Mouse (Mus musculus) ES-Bruce4 (cell line): ENCODE measurements at regions not wholly inside any gene's neighbourhood (a gene's known extent, or its start where the extent isn't known, plus 50 kb on each side); places are given as distances from the start of the nearest gene placed in this dataset.

Experiments
- EP300 ChIP-seq: IDR thresholded peaks from 2 replicates; pipeline ENCODE4 v1.6.1; 2011; ENCODE audit warnings: low read depth, low read length; ENCODE audit not compliant: insufficient read depth
- POLR2A ChIP-seq: IDR thresholded peaks from one replicate; pipeline ENCODE4 v1.8.1; 2011; ENCODE audit warnings: low read length; ENCODE audit not compliant: insufficient read depth

DNA sequence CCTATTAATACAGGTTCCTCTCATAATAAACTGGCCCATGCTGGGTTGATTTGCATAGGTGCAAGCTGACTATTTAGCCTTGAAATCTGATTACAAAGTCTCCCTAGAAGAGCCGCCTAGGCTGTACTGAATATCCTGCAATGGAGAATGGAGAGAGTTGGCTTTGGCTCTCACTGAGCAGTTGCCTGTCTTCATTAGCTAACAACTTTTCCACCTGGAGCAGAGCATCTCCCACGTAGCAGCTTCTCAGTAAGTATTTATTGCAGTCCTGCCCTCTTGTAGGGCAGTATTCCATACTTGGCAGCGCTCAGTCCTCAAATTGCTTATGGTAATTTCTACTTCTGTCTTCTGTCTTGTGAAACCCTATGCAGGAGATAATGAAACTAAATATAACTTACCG is 175.8 kb upstream of the C9orf72 start:
- TF ChIP-seq POLR2A, result no peak
- no peak for TF ChIP-seq EP300
